30 mouse cellular contexts compared by ENCODE assay signal in the genomic region with DNA sequence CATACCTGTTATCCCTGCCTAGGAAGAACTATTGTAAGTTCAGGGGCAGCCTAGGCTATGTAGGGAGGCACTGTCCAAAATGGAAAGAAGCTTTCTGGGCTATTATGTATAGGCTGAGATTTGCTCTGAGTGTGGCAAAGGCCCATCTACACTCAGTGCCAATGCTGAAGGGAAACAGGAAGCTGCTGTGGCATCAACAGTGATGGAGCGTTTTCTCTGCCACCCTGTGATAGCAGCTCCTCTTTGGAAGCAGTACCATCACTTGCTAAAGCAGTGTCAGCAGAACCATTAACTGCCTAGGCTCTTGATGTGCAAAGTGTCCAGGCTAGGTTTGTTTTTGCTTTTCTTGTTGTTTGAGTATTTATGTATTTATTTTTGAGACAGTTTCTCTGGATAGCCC. TPM values are rescaled to one million over a fixed set of nuclear protein-coding genes. Genes with fewer than 3 reads are reported as not detected.
DNase-seq lines count a peak whose midpoint lies in the region; ATAC-seq and TF ChIP-seq lines count a peak whose summit lies in the region.
"Had no signal": no experiment of that assay in that cellular context is flagged by ENCODE, and none has a peak within 500 bp of the region (broad histone marks: within the 10 kb centered on the region; RNA-seq: fewer than 3 reads in every experiment).

No protein-coding gene starts in this region.

- peak; percentile 53 for DNase-seq in 416B (ENCODE audit: low read depth)
- DNase-seq in thymus, adult 18-20 months: no peak
- no peak for DNase-seq in gastrocnemius, postnatal 14 days
- no peak for DNase-seq in urinary bladder, postnatal 25 days (ENCODE audit: low spot score)
- no peak for DNase-seq in heart, adult 2 months
- DNase-seq: adrenal gland, adult 2 months; adrenal gland, postnatal 10 days; adrenal gland, postnatal 25 days; cerebellum, adult 11 months; cerebellum, adult 18-20 months; cerebellum, adult 8-10 months; cerebellum, adult 9-11 months; cerebellum, postnatal 14 days; cerebellum, postnatal 36 days had no signal

- H3K27ac ChIP-seq in heart, adult 2 months: no peak overlapping the region
- H3K27ac ChIP-seq: embryonic facial prominence, embryonic 10.5 days; embryonic facial prominence, embryonic 12.5 days; forebrain, embryonic 10.5 days; forebrain, embryonic 12.5 days had no signal

- intact Hi-C loops in gastrocnemius, postnatal 14 days (cut with DNase I; ENCODE audit: low total_unique reads): no loop called here
- intact Hi-C loops in heart, adult 2 months (cut with DNase I): no loop called here

- no peaks in the 10 kb centered on the region for H3K4me1 ChIP-seq in heart, adult 2 months (ENCODE audit: control insufficient read depth, insufficient read depth, low read length)

- WGBS in heart, adult 2 months: 62% methylated on average over 1 of the region's 1 CpGs

- no peak for TF ChIP-seq POLR2A in heart, adult 2 months (IDR thresholded peaks at IDR 0.05; ENCODE audit: insufficient read depth, low read depth, low read length)

- H3K9ac ChIP-seq in heart, adult 2 months (ENCODE audit: low read depth, low read length): no peak overlapping the region
- H3K9ac ChIP-seq: embryonic facial prominence, embryonic 12.5 days; forebrain, embryonic 12.5 days had no signal

- no peaks in the 10 kb centered on the region for H3K36me3 ChIP-seq in heart, adult 2 months (ENCODE audit: control insufficient read depth, insufficient read depth, low read length)

- no peak for TF ChIP-seq CTCF in heart, adult 2 months (IDR thresholded peaks at IDR 0.05)

- no peaks in the 10 kb centered on the region for H3K79me2 ChIP-seq in heart, adult 2 months (replicated peaks; ENCODE audit: control insufficient read depth, insufficient read depth, low read length)

- H3K27me3 ChIP-seq in heart, adult 2 months (ENCODE audit: control insufficient read depth, insufficient read depth, low read length): no peaks in the 10 kb centered on the region
- H3K27me3 ChIP-seq: embryonic facial prominence, embryonic 12.5 days; forebrain, embryonic 12.5 days had no signal

- H3K4me3 ChIP-seq in heart, adult 2 months: no peak overlapping the region
- H3K4me3 ChIP-seq: embryonic facial prominence, embryonic 10.5 days; embryonic facial prominence, embryonic 12.5 days; erythroblast, embryonic 14.5 days; forebrain, embryonic 10.5 days; forebrain, embryonic 12.5 days had no signal

- ATAC-seq in common myeloid progenitor, adult 5-6 weeks (replicated peaks; ENCODE audit: low read depth, poor library complexity, severe bottlenecking): peak; percentile 56
- peak; percentile 48 for ATAC-seq in megakaryocyte, adult 5-6 weeks (ENCODE audit: poor library complexity, severe bottlenecking)
- ATAC-seq: forebrain, embryonic 14.5 days; forebrain, embryonic 16.5 days had no signal

- no peak for TF ChIP-seq EP300 in heart, adult 2 months (IDR thresholded peaks at IDR 0.05; ENCODE audit: insufficient read depth, low read depth, low read length)

RNA-seq across cellular contexts. Expression of a gene that starts 4.4 kb away (rescaled TPM):
- 46.2 and 47.0 TPM in 2 replicates for total RNA-seq in common myeloid progenitor, adult 5-6 weeks (2017)
- total RNA-seq in megakaryocyte, adult 5-6 weeks (2015): 7.2 and 8.3 TPM in 2 replicates
- total RNA-seq in megakaryocyte, adult 5-6 weeks (2017): 10.0 and 11.2 TPM in 2 replicates
- 1 to 10 TPM; 7.6 to 9.0 TPM for total RNA-seq in gastrocnemius, postnatal 14 days (2021)
- 10 to 100 TPM in 1 of 2 experiments, 1 to 10 TPM in 1; 8.1 to 13.6 TPM for total RNA-seq in heart, adult 2 months (2021)
- polyA plus RNA-seq in heart, adult 2 months (2012; rRNA removed): 13.1 and 13.9 TPM in 2 replicates

RNA-seq across cellular contexts. Expression of a gene that starts 12.5 kb away (rescaled TPM):
- total RNA-seq in common myeloid progenitor, adult 5-6 weeks (2017): not detected in 2 replicates
- not detected in 2 replicates for total RNA-seq in megakaryocyte, adult 5-6 weeks (2015)
- total RNA-seq in megakaryocyte, adult 5-6 weeks (2017): not detected in 2 replicates
- total RNA-seq in gastrocnemius, postnatal 14 days (2021): not detected
- not detected for total RNA-seq in heart, adult 2 months (2021)
- polyA plus RNA-seq in heart, adult 2 months (2012; rRNA removed): not detected in 2 replicates
- total RNA-seq: adrenal gland, adult 2 months; adrenal gland, postnatal 10 days; adrenal gland, postnatal 25 days; adrenal gland, postnatal 4 days; ES-E14; MEL had no signal
- polyA plus RNA-seq: adrenal gland, adult 2 months; C2C12; cortical plate, adult 2 months; embryonic facial prominence, embryonic 10.5 days; embryonic facial prominence, embryonic 12.5 days; embryonic facial prominence, embryonic 14.5 days; erythroblast, embryonic 14.5 days; forebrain, embryonic 10.5 days; forebrain, embryonic 12.5 days; forebrain, embryonic 14.5 days; forebrain, embryonic 16.5 days; frontal cortex, adult 2 months had no signal

RNA-seq across cellular contexts. Expression of a gene that starts 15.1 kb away (rescaled TPM):
- total RNA-seq in common myeloid progenitor, adult 5-6 weeks (2017): 289 and 292 TPM in 2 replicates
- total RNA-seq in megakaryocyte, adult 5-6 weeks (2015): 172 and 178 TPM in 2 replicates
- total RNA-seq in megakaryocyte, adult 5-6 weeks (2017): 167 and 192 TPM in 2 replicates
- 100 to 1,000 TPM; 128 to 142 TPM for total RNA-seq in gastrocnemius, postnatal 14 days (2021)
- total RNA-seq in heart, adult 2 months (2021): 100 to 1,000 TPM; 144 to 159 TPM
- 83.7 and 133 TPM in 2 replicates for polyA plus RNA-seq in heart, adult 2 months (2012; rRNA removed)

RNA-seq across cellular contexts. Expression of a gene that starts 15.6 kb away (rescaled TPM):
- total RNA-seq in common myeloid progenitor, adult 5-6 weeks (2017): 7.7 and 20.2 TPM in 2 replicates
- total RNA-seq in megakaryocyte, adult 5-6 weeks (2015): 24.3 and 26.6 TPM in 2 replicates
- total RNA-seq in megakaryocyte, adult 5-6 weeks (2017): 7.2 and 8.7 TPM in 2 replicates
- total RNA-seq in gastrocnemius, postnatal 14 days (2021): 10 to 100 TPM; 14.2 to 16.7 TPM
- total RNA-seq in heart, adult 2 months (2021): 10 to 100 TPM in 1 of 2 experiments, 1 to 10 TPM in 1; 8.9 to 11.0 TPM
- 22.4 and 22.7 TPM in 2 replicates for polyA plus RNA-seq in heart, adult 2 months (2012; rRNA removed)
